In the genomic region with DNA sequence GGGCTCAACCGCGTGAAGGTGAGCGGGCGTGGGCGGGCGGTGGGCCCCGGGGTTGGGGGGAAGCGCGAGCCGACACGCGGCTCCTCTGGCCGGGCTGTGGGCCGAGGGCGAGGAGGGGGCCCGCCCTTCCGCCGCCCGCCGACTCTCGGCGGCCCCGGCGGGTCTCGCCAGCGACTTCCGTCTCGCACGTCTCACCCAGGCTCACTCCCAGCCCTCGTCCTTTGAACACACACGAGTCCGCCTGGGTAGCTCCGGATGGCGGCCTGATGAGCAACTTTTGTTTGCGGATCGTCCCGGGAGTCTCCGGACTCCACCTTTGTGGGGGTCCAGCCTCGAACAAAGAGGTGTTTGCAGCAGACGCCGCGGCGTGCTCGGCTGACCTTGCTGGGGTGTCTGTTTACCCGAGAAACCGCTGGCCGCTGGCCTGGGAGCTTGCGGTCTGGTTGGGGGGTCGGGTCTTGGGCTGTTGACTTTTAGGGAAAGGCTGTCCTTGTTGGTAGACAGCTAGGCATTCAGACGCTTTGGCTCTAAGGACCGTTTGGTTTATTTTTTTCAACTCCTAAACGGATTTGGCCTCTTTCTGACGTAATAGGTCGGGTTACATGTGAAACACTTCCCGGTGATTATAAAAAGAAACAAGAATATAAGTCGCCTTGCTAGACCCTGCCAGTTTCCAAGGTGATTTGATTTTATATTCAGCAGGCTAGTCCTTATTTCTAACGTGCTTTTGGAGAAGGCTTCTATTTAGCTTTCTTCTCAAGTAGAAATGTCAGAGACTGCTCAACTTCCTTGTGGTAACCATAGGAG, we compare ENCODE assay signal across 8 mouse cellular contexts. TPM values are rescaled to one million over a fixed set of nuclear protein-coding genes. Genes with fewer than 3 reads are reported as not detected.
DNase-seq lines count a peak whose midpoint lies in the region; ATAC-seq and TF ChIP-seq lines count a peak whose summit lies in the region.

No protein-coding gene starts in this region.

- no peak for TF ChIP-seq CTCF in thymus, adult 2 months (IDR thresholded peaks at IDR 0.05; ENCODE audit: borderline replicate concordance, control insufficient read depth, extremely low read depth, insufficient read depth, low read length, poor library complexity)
- TF ChIP-seq CTCF in brain, embryonic 14.5 days (IDR thresholded peaks at IDR 0.05; ENCODE audit: borderline replicate concordance, extremely low read depth, insufficient read depth, insufficient read length), result no peak
- no peak for TF ChIP-seq CTCF in hindbrain, postnatal 0 days (IDR thresholded peaks at IDR 0.05; ENCODE audit: low read depth)
- no peak for TF ChIP-seq CTCF in testis, adult 2 months (IDR thresholded peaks at IDR 0.05; ENCODE audit: control insufficient read depth, insufficient read depth, insufficient replicate concordance, low read depth, low read length)

- H3K9me3 ChIP-seq in forebrain, embryonic 16.5 days (ENCODE audit: control insufficient read depth, low read length), result no peaks in the 10 kb centered on the region
- no peaks in the 10 kb centered on the region for H3K9me3 ChIP-seq in hindbrain, postnatal 0 days (ENCODE audit: low read length)
- no peaks in the 10 kb centered on the region for H3K9me3 ChIP-seq in liver, embryonic 13.5 days (replicated peaks)

- H3K27ac ChIP-seq in thymus, adult 2 months (ENCODE audit: control insufficient read depth, insufficient read depth, low read length), result peak overlapping the region; percentile 75
- H3K27ac ChIP-seq in forebrain, embryonic 16.5 days (ENCODE audit: low read length), result peak overlapping the region; percentile 48
- H3K27ac ChIP-seq in hindbrain, postnatal 0 days, result peak overlapping the region; percentile 83
- peak overlapping the region; percentile 95 for H3K27ac ChIP-seq in liver, embryonic 13.5 days
- H3K27ac ChIP-seq in testis, adult 2 months (ENCODE audit: control insufficient read depth, insufficient read depth, low read depth, low read length), result peak overlapping the region; percentile 94

- under 1% methylated on average over 54 of the region's 57 CpGs for WGBS in thymus, adult 2 months
- under 1% methylated on average over 57 of the region's 57 CpGs for WGBS in forebrain, embryonic 16.5 days
- under 1% methylated on average over 49 of the region's 57 CpGs for WGBS in hindbrain, postnatal 0 days
- WGBS in liver, embryonic 13.5 days (ENCODE audit: insufficient replicate concordance), result 0% methylated on average over 56 of the region's 57 CpGs

- peak overlapping the region; percentile 78 for H3K9ac ChIP-seq in forebrain, embryonic 16.5 days (replicated peaks; ENCODE audit: low read depth, low read length)
- H3K9ac ChIP-seq in hindbrain, postnatal 0 days (replicated peaks; ENCODE audit: low read length), result peak overlapping the region; percentile 68
- peak overlapping the region; percentile 94 for H3K9ac ChIP-seq in liver, embryonic 13.5 days

- H3ac ChIP-seq in myocyte (ENCODE audit: control insufficient read depth, insufficient read length), result peak overlapping the region; percentile 85

- peak; percentile 71 for ATAC-seq in forebrain, embryonic 16.5 days
- peak; percentile 81 for ATAC-seq in hindbrain, postnatal 0 days
- peak; percentile 52 for ATAC-seq in liver, embryonic 13.5 days (ENCODE audit: low read depth)

- peak; percentile 76 for DNase-seq in thymus, adult 2 months
- DNase-seq in thymus, postnatal 25 days, result no peak
- DNase-seq in brain, embryonic 14.5 days (ENCODE audit: low read depth), result peak; percentile 69
- DNase-seq in hindbrain, postnatal 0 days (ENCODE audit: low spot score), result peak; percentile 70
- DNase-seq in liver, embryonic 13.5 days, result peak; percentile 50

- peaks cover 18% of the 10 kb centered on the region for H3K36me3 ChIP-seq in thymus, adult 2 months (ENCODE audit: control insufficient read depth, insufficient read depth, low read length)
- peaks cover 8% of the 10 kb centered on the region for H3K36me3 ChIP-seq in forebrain, embryonic 16.5 days (ENCODE audit: control insufficient read depth, insufficient read depth)
- H3K36me3 ChIP-seq in hindbrain, postnatal 0 days (ENCODE audit: insufficient read depth, low read length), result peaks cover 7% of the 10 kb centered on the region; the same call in 1 of the 2 replicates
- peaks cover 18% of the 10 kb centered on the region for H3K36me3 ChIP-seq in liver, embryonic 13.5 days
- H3K36me3 ChIP-seq in myocyte (ENCODE audit: control insufficient read depth, insufficient read depth), result peaks cover 32% of the 10 kb centered on the region
- no peaks in the 10 kb centered on the region; the same call in 1 of the 2 replicates for H3K36me3 ChIP-seq in testis, adult 2 months (ENCODE audit: control insufficient read depth, insufficient read depth, low read length)

- H3K4me2 ChIP-seq in forebrain, embryonic 16.5 days (ENCODE audit: low read length), result peak overlapping the region; percentile 73
- peak overlapping the region; percentile 72 for H3K4me2 ChIP-seq in hindbrain, postnatal 0 days (ENCODE audit: low read depth, low read length)
- peak overlapping the region; percentile 71 for H3K4me2 ChIP-seq in liver, embryonic 13.5 days
- peak overlapping the region; percentile 80 for H3K4me2 ChIP-seq in myocyte (ENCODE audit: low read depth)

- TF ChIP-seq POLR2A in thymus, adult 2 months (IDR thresholded peaks at IDR 0.05; ENCODE audit: control insufficient read depth, extremely low read depth, insufficient read depth, low read length, poor library complexity), result no peak; the same call in 1 of the 2 replicates
- 0 out of 2 replicates have a peak, but pooled peaks have one; percentile 31 for TF ChIP-seq POLR2A in brain, embryonic 14.5 days (IDR thresholded peaks at IDR 0.05; ENCODE audit: borderline replicate concordance, extremely low read depth, insufficient read depth, insufficient read length, poor library complexity, severe bottlenecking)
- TF ChIP-seq POLR2A in myocyte (IDR thresholded peaks at IDR 0.05; ENCODE audit: insufficient read length, low read depth), result peak; percentile 34
- TF ChIP-seq POLR2A in testis, adult 2 months (IDR thresholded peaks at IDR 0.05; ENCODE audit: control insufficient read depth, low read depth, low read length), result no peak

- H3K27me3 ChIP-seq in thymus, adult 2 months (ENCODE audit: control insufficient read depth, insufficient read depth, low read length), result no peaks in the 10 kb centered on the region
- no peaks in the 10 kb centered on the region for H3K27me3 ChIP-seq in forebrain, embryonic 16.5 days (replicated peaks; ENCODE audit: control insufficient read depth, insufficient read depth, low read length)
- H3K27me3 ChIP-seq in hindbrain, postnatal 0 days (ENCODE audit: insufficient read depth, low read length), result no peaks in the 10 kb centered on the region
- H3K27me3 ChIP-seq in liver, embryonic 13.5 days, result no peaks in the 10 kb centered on the region
- H3K27me3 ChIP-seq in myocyte (ENCODE audit: control insufficient read depth, insufficient read depth, insufficient read length), result no peaks in the 10 kb centered on the region
- H3K27me3 ChIP-seq in testis, adult 2 months (ENCODE audit: control insufficient read depth, insufficient read depth, low read length), result no peaks in the 10 kb centered on the region

- H3K4me3 ChIP-seq in thymus, adult 2 months (ENCODE audit: control insufficient read depth, insufficient read depth, low read length), result peak overlapping the region; percentile 98
- peak overlapping the region; percentile 83 for H3K4me3 ChIP-seq in forebrain, embryonic 16.5 days (replicated peaks; ENCODE audit: low read length)
- H3K4me3 ChIP-seq in hindbrain, postnatal 0 days (ENCODE audit: low read length), result peak overlapping the region; percentile 81
- H3K4me3 ChIP-seq in liver, embryonic 13.5 days (replicated peaks), result peak overlapping the region; percentile 89
- H3K4me3 ChIP-seq in myocyte, result peak overlapping the region; percentile 97
- H3K4me3 ChIP-seq in testis, adult 2 months (ENCODE audit: control insufficient read depth, low read depth, low read length), result peak overlapping the region; percentile 90

- H3K4me1 ChIP-seq in thymus, adult 2 months (replicated peaks; ENCODE audit: control insufficient read depth, insufficient read depth, low read length), result peaks cover 8% of the 10 kb centered on the region
- H3K4me1 ChIP-seq in forebrain, embryonic 16.5 days (replicated peaks; ENCODE audit: control insufficient read depth, insufficient read depth, low read length), result peaks cover 18% of the 10 kb centered on the region
- no peaks in the 10 kb centered on the region for H3K4me1 ChIP-seq in hindbrain, postnatal 0 days (ENCODE audit: insufficient read depth, low read length)
- H3K4me1 ChIP-seq in liver, embryonic 13.5 days (replicated peaks), result peaks cover 38% of the 10 kb centered on the region
- H3K4me1 ChIP-seq in testis, adult 2 months (ENCODE audit: control insufficient read depth, insufficient read depth, low read length), result peaks cover 3% of the 10 kb centered on the region; the same call in 1 of the 2 replicates

- H3K79me2 ChIP-seq in myocyte (ENCODE audit: control insufficient read depth, insufficient read depth), result peaks cover 52% of the 10 kb centered on the region

RNA-seq across cellular contexts. Expression of gene Gng5, which starts 0.6 kb away (rescaled TPM):
- polyA plus RNA-seq in thymus, adult 2 months (2012; rRNA removed), result 358 and 374 TPM in 2 replicates
- polyA plus RNA-seq in brain, embryonic 14.5 days (2012; rRNA removed), result 157 and 185 TPM in 2 replicates
- polyA plus RNA-seq in forebrain, embryonic 16.5 days (2015; fragmentation: Nextera tagmentation; extraction: Ambion mirVana), result 318 and 371 TPM in 2 replicates
- total RNA-seq in hindbrain, postnatal 0 days (2014; rRNA removed), result 100 and 119 TPM in 2 replicates
- 411 and 424 TPM in 2 replicates for polyA plus RNA-seq in hindbrain, postnatal 0 days (2015; fragmentation: Nextera tagmentation; extraction: Ambion mirVana)
- polyA plus RNA-seq in liver, embryonic 13.5 days (2015; fragmentation: Nextera tagmentation; extraction: Ambion mirVana), result 639 and 648 TPM in 2 replicates
- 451 TPM for polyA plus RNA-seq in myocyte (2012; fragmentation: generic; extraction: Trizol)
- 566 and 635 TPM in 2 replicates for polyA plus RNA-seq in testis, adult 2 months (2012; rRNA removed)

RNA-seq across cellular contexts. Expression of gene Spata1, which starts 0.7 kb away (rescaled TPM):
- 1.9 and 2.5 TPM in 2 replicates for polyA plus RNA-seq in thymus, adult 2 months (2012; rRNA removed)
- 6.7 and 8.6 TPM in 2 replicates for polyA plus RNA-seq in brain, embryonic 14.5 days (2012; rRNA removed)
- polyA plus RNA-seq in forebrain, embryonic 16.5 days (2015; fragmentation: Nextera tagmentation; extraction: Ambion mirVana), result 4.0 and 7.4 TPM in 2 replicates
- 1.4 and 5.6 TPM in 2 replicates for total RNA-seq in hindbrain, postnatal 0 days (2014; rRNA removed)
- 3.2 and 4.9 TPM in 2 replicates for polyA plus RNA-seq in hindbrain, postnatal 0 days (2015; fragmentation: Nextera tagmentation; extraction: Ambion mirVana)
- polyA plus RNA-seq in liver, embryonic 13.5 days (2015; fragmentation: Nextera tagmentation; extraction: Ambion mirVana), result 0.88 and 1.1 TPM in 2 replicates
- polyA plus RNA-seq in myocyte (2012; fragmentation: generic; extraction: Trizol), result 1.0 TPM
- polyA plus RNA-seq in testis, adult 2 months (2012; rRNA removed), result 107 and 138 TPM in 2 replicates

RNA-seq across cellular contexts. Expression of gene Rpf1, which starts 21.0 kb away (rescaled TPM):
- 18.6 and 19.0 TPM in 2 replicates for polyA plus RNA-seq in thymus, adult 2 months (2012; rRNA removed)
- polyA plus RNA-seq in brain, embryonic 14.5 days (2012; rRNA removed), result 33.3 and 38.0 TPM in 2 replicates
- polyA plus RNA-seq in forebrain, embryonic 16.5 days (2015; fragmentation: Nextera tagmentation; extraction: Ambion mirVana), result 47.0 and 58.0 TPM in 2 replicates
- 20.5 and 21.0 TPM in 2 replicates for total RNA-seq in hindbrain, postnatal 0 days (2014; rRNA removed)
- polyA plus RNA-seq in hindbrain, postnatal 0 days (2015; fragmentation: Nextera tagmentation; extraction: Ambion mirVana), result 25.9 and 29.0 TPM in 2 replicates
- 41.5 and 52.6 TPM in 2 replicates for polyA plus RNA-seq in liver, embryonic 13.5 days (2015; fragmentation: Nextera tagmentation; extraction: Ambion mirVana)
- polyA plus RNA-seq in myocyte (2012; fragmentation: generic; extraction: Trizol), result 13.5 TPM
- polyA plus RNA-seq in testis, adult 2 months (2012; rRNA removed), result 11.8 and 13.9 TPM in 2 replicates

RNA-seq across cellular contexts. Expression of gene Ctbs, which starts 50.6 kb away (rescaled TPM):
- polyA plus RNA-seq in thymus, adult 2 months (2012; rRNA removed), result 2.0 and 2.5 TPM in 2 replicates
- 1.8 and 2.4 TPM in 2 replicates for polyA plus RNA-seq in brain, embryonic 14.5 days (2012; rRNA removed)
- 4.0 and 4.2 TPM in 2 replicates for polyA plus RNA-seq in forebrain, embryonic 16.5 days (2015; fragmentation: Nextera tagmentation; extraction: Ambion mirVana)
- 6.6 and 11.4 TPM in 2 replicates for total RNA-seq in hindbrain, postnatal 0 days (2014; rRNA removed)
- 5.7 and 6.2 TPM in 2 replicates for polyA plus RNA-seq in hindbrain, postnatal 0 days (2015; fragmentation: Nextera tagmentation; extraction: Ambion mirVana)
- 4.8 and 4.9 TPM in 2 replicates for polyA plus RNA-seq in liver, embryonic 13.5 days (2015; fragmentation: Nextera tagmentation; extraction: Ambion mirVana)
- polyA plus RNA-seq in myocyte (2012; fragmentation: generic; extraction: Trizol), result 2.9 TPM
- 1.0 and 1.6 TPM in 2 replicates for polyA plus RNA-seq in testis, adult 2 months (2012; rRNA removed)

Comparison
In these comparisons a context has a peak if more than half of its experiments do, and no peak if none do; other contexts are left out.
1. POLR2A ChIP-seq: peak in brain, embryonic 14.5 days (single experiment) and myocyte (single experiment); none in thymus, adult 2 months (single experiment) and testis, adult 2 months (single experiment).
2. RNA of gene Spata1, which starts 0.7 kb away (polyA plus RNA-seq): 107 to 138 TPM in testis, adult 2 months; 4.0 to 7.4 TPM in forebrain, embryonic 16.5 days, 6.7 to 8.6 TPM in brain, embryonic 14.5 days, 3.2 to 4.9 TPM in hindbrain, postnatal 0 days, 1.9 to 2.5 TPM in thymus, adult 2 months, 1.0 TPM in myocyte (single experiment) and 0.88 to 1.1 TPM in liver, embryonic 13.5 days; every median in the first group is over 10 times any median in the second.
3. Peak in every context shown above with its lines, with median percentiles within 50 percentile points of each other: H3K27ac ChIP-seq, H3K4me3 ChIP-seq, ATAC-seq, H3K4me2 ChIP-seq and H3K9ac ChIP-seq.